Comparison of ENCODE assay signal across 21 mouse cellular contexts in genomic region chr7:145298666-145299490, GRCm38 (mm10). TPM values are rescaled to one million over a fixed set of nuclear protein-coding genes. Genes with fewer than 3 reads are reported as not detected.
DNase-seq lines count a peak whose midpoint lies in the region; ATAC-seq and TF ChIP-seq lines count a peak whose summit lies in the region.
"Had no signal": no experiment of that assay in that cellular context is flagged by ENCODE, and none has a peak within 500 bp of the region (broad histone marks: within the 10 kb centered on the region; RNA-seq: fewer than 3 reads in every experiment).

No protein-coding gene starts in this region.

- H3K4me1 ChIP-seq in hindbrain, postnatal 0 days (ENCODE audit: insufficient read depth, low read length): no peaks in the 10 kb centered on the region
- H3K4me1 ChIP-seq in hindbrain, embryonic 11.5 days (replicated peaks; ENCODE audit: control insufficient read depth, insufficient read depth, low read length): no peaks in the 10 kb centered on the region
- no peaks in the 10 kb centered on the region; the same call in 1 of the 2 replicates for H3K4me1 ChIP-seq in testis, adult 2 months (ENCODE audit: control insufficient read depth, insufficient read depth, low read length)
- H3K4me1 ChIP-seq in forebrain, embryonic 14.5 days (ENCODE audit: control insufficient read depth, insufficient read depth, low read length): no peaks in the 10 kb centered on the region
- H3K4me1 ChIP-seq in midbrain, embryonic 14.5 days (ENCODE audit: control insufficient read depth, insufficient read depth, low read length): no peaks in the 10 kb centered on the region; the same call in 1 of the 2 replicates
- H3K4me1 ChIP-seq: megakaryocyte, embryonic 14.5 days had no signal

- no peak overlapping the region for H3K4me3 ChIP-seq in hindbrain, postnatal 0 days (ENCODE audit: low read length)
- H3K4me3 ChIP-seq in hindbrain, embryonic 11.5 days (ENCODE audit: low read depth, low read length): no peak overlapping the region
- H3K4me3 ChIP-seq in testis, adult 2 months (ENCODE audit: control insufficient read depth, low read depth, low read length): no peak overlapping the region
- no peak overlapping the region for H3K4me3 ChIP-seq in forebrain, embryonic 14.5 days (ENCODE audit: low read depth, low read length)
- no peak overlapping the region for H3K4me3 ChIP-seq in midbrain, embryonic 14.5 days (replicated peaks; ENCODE audit: low read depth, low read length)
- H3K4me3 ChIP-seq: heart, embryonic 13.5 days; hindbrain, embryonic 13.5 days; megakaryocyte, embryonic 14.5 days had no signal

- ATAC-seq in hindbrain, postnatal 0 days: no peak
- no peak for ATAC-seq in hindbrain, embryonic 11.5 days (ENCODE audit: low FRiP score)
- no peak for ATAC-seq in forebrain, embryonic 14.5 days
- ATAC-seq in midbrain, embryonic 14.5 days (ENCODE audit: low FRiP score, low TSS enrichment): no peak
- ATAC-seq: activated CD4-positive, CD25-positive, alpha-beta regulatory T cell, adult 4 months; forebrain, embryonic 16.5 days had no signal

- 60% methylated on average over 3 of the region's 3 CpGs for WGBS in hindbrain, postnatal 0 days
- WGBS in hindbrain, embryonic 11.5 days: 64% methylated on average over 3 of the region's 3 CpGs
- 63% methylated on average over 3 of the region's 3 CpGs for WGBS in forebrain, embryonic 14.5 days
- WGBS in midbrain, embryonic 14.5 days: 61% methylated on average over 3 of the region's 3 CpGs

- no peak overlapping the region for H3K27ac ChIP-seq in hindbrain, postnatal 0 days
- H3K27ac ChIP-seq in hindbrain, embryonic 11.5 days (ENCODE audit: low read depth, low read length): no peak overlapping the region
- peak overlapping the region; percentile 46; the same call in 1 of the 2 replicates for H3K27ac ChIP-seq in testis, adult 2 months (ENCODE audit: control insufficient read depth, insufficient read depth, low read depth, low read length)
- H3K27ac ChIP-seq in forebrain, embryonic 14.5 days (ENCODE audit: low read depth, low read length): no peak overlapping the region
- H3K27ac ChIP-seq in midbrain, embryonic 14.5 days (replicated peaks; ENCODE audit: low read depth, low read length): no peak overlapping the region
- H3K27ac ChIP-seq: heart, embryonic 13.5 days; hindbrain, embryonic 13.5 days had no signal

- H3K27me3 ChIP-seq in hindbrain, postnatal 0 days (ENCODE audit: insufficient read depth, low read length): no peaks in the 10 kb centered on the region
- H3K27me3 ChIP-seq in hindbrain, embryonic 11.5 days (ENCODE audit: control insufficient read depth, insufficient read depth, low read length): no peaks in the 10 kb centered on the region
- H3K27me3 ChIP-seq in testis, adult 2 months (ENCODE audit: control insufficient read depth, insufficient read depth, low read length): no peaks in the 10 kb centered on the region
- H3K27me3 ChIP-seq in forebrain, embryonic 14.5 days (replicated peaks; ENCODE audit: control insufficient read depth, insufficient read depth, low read length): no peaks in the 10 kb centered on the region
- no peaks in the 10 kb centered on the region for H3K27me3 ChIP-seq in midbrain, embryonic 14.5 days (ENCODE audit: control insufficient read depth, insufficient read depth, low read length)
- H3K27me3 ChIP-seq: heart, embryonic 13.5 days had no signal

- H3K9ac ChIP-seq in hindbrain, postnatal 0 days (replicated peaks; ENCODE audit: low read length): no peak overlapping the region
- H3K9ac ChIP-seq in hindbrain, embryonic 11.5 days (ENCODE audit: low read depth, low read length): no peak overlapping the region
- no peak overlapping the region for H3K9ac ChIP-seq in forebrain, embryonic 14.5 days (ENCODE audit: low read length)
- no peak overlapping the region for H3K9ac ChIP-seq in midbrain, embryonic 14.5 days (replicated peaks; ENCODE audit: low read length)
- H3K9ac ChIP-seq: heart, embryonic 13.5 days; hindbrain, embryonic 13.5 days had no signal

- no peaks in the 10 kb centered on the region for H3K9me3 ChIP-seq in hindbrain, postnatal 0 days (ENCODE audit: low read length)
- no peaks in the 10 kb centered on the region for H3K9me3 ChIP-seq in hindbrain, embryonic 11.5 days (ENCODE audit: control insufficient read depth, low read length)
- no peaks in the 10 kb centered on the region for H3K9me3 ChIP-seq in forebrain, embryonic 14.5 days (replicated peaks; ENCODE audit: control insufficient read depth, low read length)
- H3K9me3 ChIP-seq in midbrain, embryonic 14.5 days (ENCODE audit: control insufficient read depth, low read length): no peaks in the 10 kb centered on the region
- H3K9me3 ChIP-seq: heart, embryonic 13.5 days; hindbrain, embryonic 13.5 days; megakaryocyte, embryonic 14.5 days had no signal

- DNase-seq in hindbrain, postnatal 0 days (ENCODE audit: low spot score): no peak
- no peak for DNase-seq in hindbrain, embryonic 11.5 days (ENCODE audit: low spot score)
- no peak for DNase-seq in testis, postnatal 10 days (ENCODE audit: low spot score)
- DNase-seq in cerebellum, postnatal 25 days: peak; percentile 67 to 69
- no peak for DNase-seq in forebrain, embryonic 14.5 days (ENCODE audit: low spot score)
- no peak for DNase-seq in midbrain, embryonic 14.5 days
- DNase-seq: adrenal gland, postnatal 36 days; right cerebral cortex, adult 18-20 months; thymus, postnatal 14 days had no signal

- TF ChIP-seq POLR2A in testis, adult 2 months (IDR thresholded peaks at IDR 0.05; ENCODE audit: control insufficient read depth, low read depth, low read length): no peak

- no peaks in the 10 kb centered on the region for H3K36me3 ChIP-seq in hindbrain, postnatal 0 days (ENCODE audit: insufficient read depth, low read length)
- no peaks in the 10 kb centered on the region for H3K36me3 ChIP-seq in hindbrain, embryonic 11.5 days (ENCODE audit: control insufficient read depth, insufficient read depth, low read length)
- no peaks in the 10 kb centered on the region for H3K36me3 ChIP-seq in testis, adult 2 months (ENCODE audit: control insufficient read depth, insufficient read depth, low read length)
- H3K36me3 ChIP-seq in forebrain, embryonic 14.5 days (ENCODE audit: control insufficient read depth, insufficient read depth, low read length): no peaks in the 10 kb centered on the region
- no peaks in the 10 kb centered on the region for H3K36me3 ChIP-seq in midbrain, embryonic 14.5 days (ENCODE audit: control insufficient read depth, insufficient read depth, low read length)
- H3K36me3 ChIP-seq: heart, embryonic 13.5 days; hindbrain, embryonic 13.5 days had no signal

- TF ChIP-seq CTCF in hindbrain, postnatal 0 days (IDR thresholded peaks at IDR 0.05; ENCODE audit: low read depth): peak; percentile 23; the same call in 1 of the 2 replicates
- TF ChIP-seq CTCF in testis, adult 2 months (IDR thresholded peaks at IDR 0.05; ENCODE audit: control insufficient read depth, insufficient read depth, insufficient replicate concordance, low read depth, low read length): no peak

- no peak overlapping the region for H3K4me2 ChIP-seq in hindbrain, postnatal 0 days (ENCODE audit: low read depth, low read length)
- no peak overlapping the region for H3K4me2 ChIP-seq in hindbrain, embryonic 11.5 days (replicated peaks; ENCODE audit: low read depth, low read length)
- no peak overlapping the region for H3K4me2 ChIP-seq in forebrain, embryonic 14.5 days (ENCODE audit: low read length)
- no peak overlapping the region for H3K4me2 ChIP-seq in midbrain, embryonic 14.5 days (ENCODE audit: low read length)
- H3K4me2 ChIP-seq: heart, embryonic 13.5 days; hindbrain, embryonic 13.5 days had no signal

RNA-seq across cellular contexts. Expression of gene Mrgprf, which starts 1.8 kb away (rescaled TPM):
- 5.1 and 7.8 TPM in 2 replicates for total RNA-seq in hindbrain, postnatal 0 days (2014; rRNA removed)
- polyA plus RNA-seq in hindbrain, postnatal 0 days (2015; fragmentation: Nextera tagmentation; extraction: Ambion mirVana): 3.3 and 4.1 TPM in 2 replicates
- polyA plus RNA-seq in hindbrain, embryonic 11.5 days (2014; fragmentation: Nextera tagmentation; extraction: Ambion mirVana): 0.26 and 0.47 TPM in 2 replicates
- 1.1 and 1.2 TPM in 2 replicates for polyA plus RNA-seq in testis, adult 2 months (2012; rRNA removed)
- polyA plus RNA-seq in forebrain, embryonic 14.5 days (2014; fragmentation: Nextera tagmentation; extraction: Ambion mirVana): 2.7 and 3.9 TPM in 2 replicates
- polyA plus RNA-seq in midbrain, embryonic 14.5 days (2014; fragmentation: Nextera tagmentation; extraction: Ambion mirVana): 3.5 TPM in 1 of 2 replicates, not detected in the other
- total RNA-seq: neutrophil, adult 5-6 weeks had no signal
- polyA plus RNA-seq: activated CD4-positive, CD25-positive, alpha-beta regulatory T cell, adult 4 months had no signal

RNA-seq across cellular contexts. Expression of gene Tpcn2, which starts 15.1 kb away (rescaled TPM):
- 3.0 and 4.7 TPM in 2 replicates for total RNA-seq in hindbrain, postnatal 0 days (2014; rRNA removed)
- 2.3 and 2.6 TPM in 2 replicates for polyA plus RNA-seq in hindbrain, postnatal 0 days (2015; fragmentation: Nextera tagmentation; extraction: Ambion mirVana)
- 2.1 and 3.7 TPM in 2 replicates for polyA plus RNA-seq in hindbrain, embryonic 11.5 days (2014; fragmentation: Nextera tagmentation; extraction: Ambion mirVana)
- polyA plus RNA-seq in testis, adult 2 months (2012; rRNA removed): 15.3 and 16.8 TPM in 2 replicates
- polyA plus RNA-seq in forebrain, embryonic 14.5 days (2014; fragmentation: Nextera tagmentation; extraction: Ambion mirVana): 0.46 and 0.86 TPM in 2 replicates
- 0.70 and 1.4 TPM in 2 replicates for polyA plus RNA-seq in midbrain, embryonic 14.5 days (2014; fragmentation: Nextera tagmentation; extraction: Ambion mirVana)

RNA-seq across cellular contexts. Expression of gene Mrgprd, which starts 15.8 kb away (rescaled TPM):
- total RNA-seq in hindbrain, postnatal 0 days (2014; rRNA removed): not detected in 2 replicates
- polyA plus RNA-seq in hindbrain, postnatal 0 days (2015; fragmentation: Nextera tagmentation; extraction: Ambion mirVana): not detected in 2 replicates
- not detected in 2 replicates for polyA plus RNA-seq in hindbrain, embryonic 11.5 days (2014; fragmentation: Nextera tagmentation; extraction: Ambion mirVana)
- polyA plus RNA-seq in testis, adult 2 months (2012; rRNA removed): not detected in 2 replicates
- polyA plus RNA-seq in forebrain, embryonic 14.5 days (2014; fragmentation: Nextera tagmentation; extraction: Ambion mirVana): not detected in 2 replicates
- polyA plus RNA-seq in midbrain, embryonic 14.5 days (2014; fragmentation: Nextera tagmentation; extraction: Ambion mirVana): not detected in 2 replicates
- total RNA-seq: adrenal gland, postnatal 36 days; gastrocnemius, postnatal 10 days; layer of hippocampus, adult 8-10 months; neutrophil, adult 5-6 weeks had no signal
- polyA plus RNA-seq: activated CD4-positive, CD25-positive, alpha-beta regulatory T cell, adult 4 months; forebrain, embryonic 16.5 days; heart, embryonic 13.5 days; hindbrain, embryonic 13.5 days; kidney, embryonic 14.5 days; limb, embryonic 11.5 days; liver, embryonic 16.5 days had no signal

Comparison
In these comparisons a context has a peak if more than half of its experiments do, and no peak if none do; other contexts are left out.
1. DNase-seq: peak in cerebellum, postnatal 25 days (2 of 2); none in hindbrain, postnatal 0 days (single experiment), hindbrain, embryonic 11.5 days (single experiment), testis, postnatal 10 days (single experiment), forebrain, embryonic 14.5 days (single experiment) and midbrain, embryonic 14.5 days (single experiment).